Mouse (Mus musculus): ENCODE data around the gene Aim2.

Aim2 gene

DNA sequence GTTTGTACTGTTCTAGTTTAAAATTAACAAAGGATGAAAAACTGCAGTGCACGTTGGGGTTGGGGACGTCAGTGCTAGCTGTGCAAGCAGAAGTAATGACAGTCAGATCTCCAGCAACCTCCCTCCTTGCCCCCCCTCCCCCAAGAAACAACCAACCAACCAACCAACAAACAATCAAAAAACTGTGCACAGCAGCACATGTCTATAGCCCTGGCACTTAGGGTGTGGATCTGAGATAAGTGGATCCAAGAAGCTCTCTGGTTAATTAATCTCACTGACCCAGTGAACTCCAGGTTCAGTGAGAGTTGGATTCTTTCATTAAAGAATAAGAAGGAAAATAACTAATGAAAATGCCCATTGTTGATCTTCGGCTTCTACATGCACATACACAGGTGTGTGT lies 64.0 kb downstream of the Aim2 start:
- TF ChIP-seq GATA4 (IDR thresholded peaks at IDR 0.05; ENCODE audit: insufficient replicate concordance, low read length): no peak

DNA sequence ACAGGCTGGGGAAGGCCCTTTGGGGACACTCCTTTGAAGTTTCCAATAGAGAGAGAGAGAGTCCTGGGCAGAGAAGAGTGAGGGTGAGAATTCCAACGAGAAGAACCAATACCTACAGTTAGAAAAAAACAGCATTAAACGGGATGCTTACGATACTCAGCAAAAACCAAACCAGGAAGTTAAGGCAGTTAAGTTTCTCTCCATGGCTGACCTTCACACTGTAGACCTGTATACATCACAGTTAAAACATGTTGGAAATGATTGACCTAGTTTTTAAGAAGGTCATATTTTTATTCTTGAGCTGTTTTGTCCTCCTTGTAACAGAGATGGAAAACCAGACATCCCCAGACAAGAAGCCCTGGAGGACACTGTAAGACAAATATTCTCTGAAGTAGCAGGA lies 67.8 kb downstream of the Aim2 start:
- no peak for TF ChIP-seq GATA4 (IDR thresholded peaks at IDR 0.05; ENCODE audit: insufficient replicate concordance, low read length)

DNA sequence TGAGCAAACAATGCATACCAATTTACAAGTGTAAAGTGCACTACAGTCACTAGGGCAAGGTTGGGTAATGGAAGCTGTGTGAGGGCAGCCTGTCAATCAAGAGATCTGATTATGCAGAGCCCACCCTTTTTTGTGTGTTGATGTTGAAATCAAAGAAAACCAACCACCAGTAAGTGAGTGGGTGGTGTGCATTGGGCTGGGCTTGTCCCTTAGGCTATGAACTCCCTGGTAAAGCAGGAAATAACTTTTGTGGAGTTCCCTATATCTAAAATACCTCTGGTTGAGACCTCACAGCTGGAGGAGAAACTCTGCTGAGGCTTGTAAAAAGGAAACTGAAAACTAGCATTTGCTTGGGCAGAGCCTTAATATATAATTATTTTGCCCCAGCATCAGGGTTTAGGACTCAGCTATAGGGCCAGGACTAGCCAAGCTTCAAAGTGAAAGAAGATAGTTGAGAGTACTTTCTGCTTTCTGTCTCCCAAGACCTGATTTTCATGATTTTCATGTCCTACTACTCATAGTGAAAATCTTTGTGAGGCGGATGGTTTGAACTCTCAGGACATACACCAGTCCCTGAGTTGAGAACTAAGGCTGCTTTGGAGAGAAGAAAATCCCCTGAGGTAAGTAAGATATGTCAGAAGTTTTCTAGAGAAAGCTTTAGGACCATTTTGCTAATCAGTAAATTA lies 68.4 kb downstream of the Aim2 start:
- no peak for TF ChIP-seq GATA4 (IDR thresholded peaks at IDR 0.05; ENCODE audit: insufficient replicate concordance, low read length)

GRCm38 (mm10) chr1:173420374-173420773 lies 69.7 kb downstream of the Aim2 start:
- TF ChIP-seq GATA4 (IDR thresholded peaks at IDR 0.05; ENCODE audit: insufficient replicate concordance, low read length): no peak

DNA sequence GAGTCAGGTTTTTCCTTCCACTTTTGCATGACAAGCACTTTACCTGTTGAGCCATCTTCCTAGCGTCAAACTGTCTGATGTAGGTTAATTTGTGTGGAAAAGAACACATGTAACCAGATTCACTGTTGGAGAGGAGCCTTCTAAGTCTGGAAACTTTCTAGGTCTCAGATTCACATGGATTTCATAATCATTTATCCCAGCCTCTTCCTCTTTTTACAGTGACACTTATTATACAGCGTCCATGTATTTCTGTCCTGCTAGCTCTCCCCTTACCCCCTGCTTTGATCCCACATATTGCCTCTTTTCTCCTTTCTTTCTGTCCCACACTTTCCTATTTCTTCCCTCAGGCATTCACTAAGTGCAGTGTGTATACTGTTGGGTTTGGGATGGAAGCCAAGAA lies 75.7 kb downstream of the Aim2 start:
- TF ChIP-seq GATA4 (IDR thresholded peaks at IDR 0.05; ENCODE audit: insufficient replicate concordance, low read length): no peak

GRCm38 (mm10) chr1:173427385-173427784 lies 76.7 kb downstream of the Aim2 start:
- TF ChIP-seq GATA4 (IDR thresholded peaks at IDR 0.05; ENCODE audit: insufficient replicate concordance, low read length): no peak

GRCm38 (mm10) chr1:173429995-173430699 lies 79.5 kb downstream of the Aim2 start:
- no peak for TF ChIP-seq GATA4 (IDR thresholded peaks at IDR 0.05; ENCODE audit: insufficient replicate concordance, low read length)

DNA sequence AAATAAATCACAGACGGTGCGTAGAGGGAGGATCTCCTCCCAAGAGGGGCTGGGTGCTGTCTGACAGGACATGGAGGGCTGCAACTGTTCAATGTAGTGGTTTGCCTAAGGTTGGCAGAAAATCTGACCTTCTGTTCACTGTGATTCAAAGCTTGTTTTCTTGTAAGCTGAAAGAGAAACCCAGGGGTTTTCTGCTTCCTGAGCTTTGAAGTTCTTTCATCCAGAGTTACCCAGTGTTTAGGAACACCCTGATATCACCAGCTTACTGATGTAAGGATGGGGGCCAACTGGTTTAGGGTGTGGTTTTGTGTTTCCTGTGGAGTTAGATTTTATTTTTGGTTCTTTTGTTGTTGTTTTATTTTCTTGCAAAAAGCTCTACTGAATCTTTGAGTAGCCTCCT lies 81.7 kb downstream of the Aim2 start:
- no peak for TF ChIP-seq GATA4 (IDR thresholded peaks at IDR 0.05; ENCODE audit: insufficient replicate concordance, low read length)

DNA sequence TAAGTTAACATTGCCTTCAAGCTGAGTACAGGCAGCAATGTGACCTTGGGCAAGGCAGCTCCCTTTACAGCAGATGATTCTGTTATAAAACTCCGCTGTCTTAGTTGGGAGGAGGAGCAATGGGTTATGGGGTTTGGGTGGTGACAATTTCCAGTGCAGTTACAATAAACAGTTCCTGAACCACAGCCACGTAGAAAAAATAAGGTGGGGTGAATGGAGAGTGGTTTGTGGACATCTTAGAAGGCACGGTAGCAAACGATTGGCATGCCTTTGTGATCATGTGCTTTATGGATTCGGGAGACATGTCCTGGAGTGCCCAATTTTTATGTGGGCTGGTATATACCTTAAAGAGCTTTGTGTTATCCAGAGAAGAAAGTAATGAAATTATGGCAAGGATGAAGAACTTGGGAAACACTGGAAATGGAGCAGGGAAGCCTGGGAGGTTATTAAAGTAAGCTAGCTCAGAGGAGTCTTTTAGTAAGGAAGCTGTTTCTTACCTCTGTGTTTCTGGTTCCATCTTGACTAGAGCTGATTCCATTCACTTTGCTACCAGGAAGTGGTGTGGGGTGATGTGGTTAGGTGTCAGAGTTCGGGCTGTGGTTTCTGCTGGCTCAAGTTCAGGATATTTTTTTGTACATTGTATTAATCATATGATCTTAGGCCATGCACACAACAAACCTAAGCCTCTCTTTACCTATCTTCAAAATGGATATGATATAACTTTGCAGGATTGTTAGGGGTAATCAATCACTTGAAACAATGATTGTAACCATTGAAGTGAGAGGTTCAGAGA lies 86.7 kb downstream of the Aim2 start:
- no peak for TF ChIP-seq GATA4 (IDR thresholded peaks at IDR 0.05; ENCODE audit: insufficient replicate concordance, low read length)

DNA sequence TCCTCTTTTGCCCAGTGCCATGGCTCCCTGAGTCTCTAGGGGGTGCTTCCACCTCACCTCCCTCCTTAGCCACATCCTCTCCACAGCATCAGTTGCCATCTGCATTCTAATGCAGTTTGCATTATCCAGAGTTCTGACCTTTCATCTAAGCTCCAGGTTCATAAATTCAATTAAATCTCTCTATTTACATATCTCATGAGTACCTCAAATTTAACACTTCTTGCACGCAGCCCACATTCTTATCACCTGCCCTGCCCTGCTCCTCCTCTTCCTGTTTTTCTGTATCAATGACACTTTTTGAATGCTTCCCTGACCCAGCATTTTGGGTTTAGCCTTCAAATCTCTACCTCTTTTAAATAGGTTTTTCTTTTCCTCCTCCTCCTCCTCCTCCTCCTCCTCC lies 90.0 kb downstream of the Aim2 start:
- TF ChIP-seq GATA4 (IDR thresholded peaks at IDR 0.05; ENCODE audit: insufficient replicate concordance, low read length): no peak

DNA sequence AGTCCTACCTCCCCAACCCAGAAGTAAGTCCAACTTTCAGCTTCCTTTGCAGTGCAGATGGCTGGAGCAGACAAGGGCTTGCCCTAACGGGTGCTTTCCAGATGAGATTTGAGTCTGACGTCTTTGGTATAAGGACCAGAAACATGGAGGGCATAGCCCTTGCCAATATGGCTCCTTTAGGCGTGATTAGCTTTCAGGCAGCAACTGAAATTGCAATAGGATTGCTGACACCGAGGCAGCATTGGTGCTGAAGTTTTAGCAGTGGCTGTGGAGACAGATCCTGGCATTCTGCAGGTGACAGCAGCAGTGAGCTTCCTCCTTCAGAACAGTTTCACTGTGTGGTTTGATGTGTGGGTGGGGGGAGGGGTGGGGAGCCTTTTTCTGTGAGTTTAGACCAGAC lies 90.5 kb downstream of the Aim2 start:
- TF ChIP-seq GATA4 (IDR thresholded peaks at IDR 0.05; ENCODE audit: insufficient replicate concordance, low read length): no peak

DNA sequence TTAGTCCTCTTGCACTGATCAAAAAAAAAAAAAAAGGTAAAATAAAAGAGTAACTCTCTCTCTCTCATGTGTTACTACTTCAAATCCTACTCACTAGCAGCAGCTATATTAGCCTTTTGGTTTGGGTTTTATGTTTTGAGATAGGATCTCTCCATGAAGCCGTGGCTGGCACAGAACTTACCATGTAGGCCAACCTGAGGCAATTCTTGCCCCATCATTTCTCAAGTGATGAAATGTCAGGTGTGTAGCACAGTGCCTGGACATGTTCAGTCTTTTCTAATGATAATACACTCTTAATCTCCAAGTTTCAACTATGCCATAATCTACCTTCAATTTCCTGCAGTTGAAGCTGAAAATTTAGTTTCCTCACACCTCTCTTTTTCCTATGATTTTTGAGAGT lies 92.4 kb downstream of the Aim2 start:
- TF ChIP-seq GATA4 (IDR thresholded peaks at IDR 0.05; ENCODE audit: insufficient replicate concordance, low read length): no peak

- TF ChIP-seq GATA4 (IDR thresholded peaks at IDR 0.05; ENCODE audit: insufficient replicate concordance, low read length): no peak
These were observed 96.4 kb downstream of the Aim2 start for GRCm38 (mm10) chr1:173447067-173447466.

DNA sequence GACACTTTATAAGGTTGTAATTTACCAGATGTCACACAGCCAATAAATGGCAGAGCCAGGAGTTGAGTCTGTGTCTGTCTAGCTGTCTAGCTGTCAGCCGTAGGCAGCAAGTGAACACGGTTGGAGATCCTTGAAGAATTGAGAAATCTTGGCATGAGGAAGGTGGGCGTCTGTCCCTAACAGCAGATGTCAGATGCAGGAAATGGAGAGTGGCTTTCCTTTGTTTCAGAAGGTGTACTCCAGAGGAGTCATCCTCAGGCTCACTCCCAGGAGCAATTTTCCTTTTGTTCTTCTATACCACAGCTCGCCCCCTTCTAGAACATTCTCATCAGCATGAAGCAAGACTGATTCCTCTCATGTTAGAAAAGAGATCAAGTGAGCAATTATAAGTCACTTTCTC lies 99.9 kb downstream of the Aim2 start:
- TF ChIP-seq GATA4 (IDR thresholded peaks at IDR 0.05; ENCODE audit: insufficient replicate concordance, low read length): no peak

DNA sequence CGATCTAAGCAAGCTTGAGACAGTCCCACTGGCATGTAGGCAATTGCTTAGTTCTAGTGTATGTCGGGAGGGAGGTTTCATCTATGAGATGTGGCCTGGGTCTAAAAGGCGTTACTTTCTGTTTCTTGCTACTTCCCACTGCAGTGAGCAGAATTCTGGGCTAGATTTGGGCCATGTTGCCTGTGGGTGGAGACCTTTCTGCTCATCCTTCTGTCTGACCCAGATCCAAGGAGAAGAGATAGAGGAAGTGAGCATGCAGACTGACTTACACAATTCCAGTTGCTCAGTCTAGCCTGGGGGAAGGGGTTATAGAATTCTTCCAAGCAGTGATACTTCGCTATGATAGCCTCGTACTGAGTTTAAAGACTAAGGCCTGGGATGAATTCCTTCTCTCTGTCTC lies 101.0 kb downstream of the Aim2 start:
- TF ChIP-seq GATA4 (IDR thresholded peaks at IDR 0.05; ENCODE audit: insufficient replicate concordance, low read length): no peak

GRCm38 (mm10) chr1:173456139-173456754 lies 105.6 kb downstream of the Aim2 start:
- TF ChIP-seq GATA4 (IDR thresholded peaks at IDR 0.05; ENCODE audit: insufficient replicate concordance, low read length): no peak
